Mouse (Mus musculus) midbrain, embryonic 14.5 days (tissue): ENCODE data around the gene Trappc2l. TPM values are rescaled to one million over a fixed set of nuclear protein-coding genes. Genes with fewer than 3 reads are reported as not detected.

Source experiments
- ATAC-seq: fragments of 200-750 bp; cut with Nextera tagmentation; 2 replicates; pipeline ENCODE4 v1.8.0; 2017; ENCODE audit warnings: moderate number of reproducible peaks, moderate library complexity; ENCODE audit not compliant: low FRiP score, low TSS enrichment
- DNase-seq: peaks from one replicate; pipeline ENCODE4 v3.0.0-alpha.2; 2015
- H3K27ac ChIP-seq: fragments of 300-500 bp; sonication (generic); replicated peaks from 2 replicates; pipeline ENCODE4 v1.5.1; 2014; ENCODE audit warnings: mild to moderate bottlenecking, low read depth, low read length, moderate library complexity
- H3K27me3 ChIP-seq: fragments of 300-500 bp; sonication (generic); 2 replicates; pipeline ENCODE4 v1.6.1; 2014; ENCODE audit warnings: low read length, control low read depth, mixed read lengths; ENCODE audit not compliant: control insufficient read depth, insufficient read depth
- H3K36me3 ChIP-seq: fragments of 300-500 bp; sonication (generic); 2 replicates; pipeline ENCODE4 v1.6.1; 2014; ENCODE audit warnings: low read length, control low read depth; ENCODE audit not compliant: control insufficient read depth, insufficient read depth
- H3K4me1 ChIP-seq: fragments of 300-500 bp; sonication (generic); 2 replicates; pipeline ENCODE4 v1.6.1; 2014; ENCODE audit warnings: mild to moderate bottlenecking, antibody characterized with exemption, low read length, control low read depth; ENCODE audit not compliant: control insufficient read depth, insufficient read depth
- H3K4me2 ChIP-seq: fragments of 300-500 bp; sonication (generic); 2 replicates; pipeline ENCODE4 v1.6.1; 2014; ENCODE audit warnings: mild to moderate bottlenecking, low read length, moderate library complexity
- H3K4me3 ChIP-seq: fragments of 300-500 bp; sonication (generic); replicated peaks from 2 replicates; pipeline ENCODE4 v1.5.1; 2014; ENCODE audit warnings: low read depth, low read length
- H3K9ac ChIP-seq: fragments of 300-500 bp; sonication (generic); replicated peaks from 2 replicates; pipeline ENCODE4 v1.6.1; 2014; ENCODE audit warnings: mild to moderate bottlenecking, low read length, moderate library complexity
- H3K9me3 ChIP-seq: fragments of 300-500 bp; sonication (generic); 2 replicates; pipeline ENCODE4 v1.6.1; 2016; ENCODE audit warnings: low read length, control low read depth, mixed read lengths; ENCODE audit not compliant: control insufficient read depth
- WGBS: fragments of 180-500 bp; shearing (Covaris S2); extraction: QIAGEN DNeasy Blood & Tissue Kit; methylation state at CpG from one replicate; pipeline ENCODE4 v1.1.7; 2014; 5-methylcytosine and 5-hydroxymethylcytosine counted together
- polyA plus RNA-seq: library from polyadenylated mRNA; unstranded; fragments of >200 nt; fragmentation: Nextera tagmentation; extraction: Ambion mirVana; gene quantifications from 2 replicates; pipeline ENCODE4 v1.2.1, GENCODE M21; 2014

Trappc2l gene
- polyA plus RNA-seq, 1 experiment from 2014 or later: 107 TPM

GRCm38 (mm10) chr8:122586749-122587148 lies 24.7 kb upstream of the Trappc2l start:
- Histone ChIP-seq H3K4me1 (no peaks in the 10 kb centered on the region), H3K36me3 (no peaks in the 10 kb centered on the region), H3K27me3 (no peaks in the 10 kb centered on the region), H3K9me3 (no peaks in the 10 kb centered on the region), H3K4me3 (no peak overlapping the region), H3K9ac (no peak overlapping the region), H3K27ac (no peak overlapping the region), H3K4me2 (no peak overlapping the region)
- 90% methylated on average over 10 of the region's 10 CpGs for WGBS
- DNase-seq: no peak
- no peak for ATAC-seq

DNA sequence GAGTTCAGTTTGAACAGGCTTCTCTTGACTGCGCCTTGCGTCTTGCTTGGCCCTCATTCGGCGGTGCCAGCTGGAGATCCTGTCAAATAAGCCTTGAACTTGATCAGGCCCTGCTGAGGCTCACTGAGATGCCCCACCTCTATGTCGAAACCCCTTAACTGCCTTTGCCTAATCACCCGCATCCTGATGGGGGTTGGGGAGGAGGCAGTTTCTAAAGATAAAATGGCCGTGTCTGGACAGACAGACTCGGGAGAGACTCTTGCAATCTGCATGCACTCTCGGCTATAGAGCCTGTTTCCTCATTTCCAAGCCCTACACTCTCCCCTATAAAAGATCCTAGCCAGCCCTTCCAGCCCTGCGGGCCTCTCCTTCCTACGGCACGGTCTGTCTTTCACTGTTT lies 18.2 kb upstream of the Trappc2l start:
- Histone ChIP-seq H3K27ac (no peak overlapping the region), H3K4me3 (no peak overlapping the region), H3K9ac (no peak overlapping the region), H3K36me3 (peaks cover 7% of the 10 kb centered on the region; the same call in 1 of the 2 replicates), H3K4me1 (no peaks in the 10 kb centered on the region), H3K27me3 (no peaks in the 10 kb centered on the region), H3K9me3 (no peaks in the 10 kb centered on the region), H3K4me2 (no peak overlapping the region)
- DNase-seq (no peak), ATAC-seq (no peak)
- WGBS: 78% methylated on average over 12 of the region's 12 CpGs

DNA sequence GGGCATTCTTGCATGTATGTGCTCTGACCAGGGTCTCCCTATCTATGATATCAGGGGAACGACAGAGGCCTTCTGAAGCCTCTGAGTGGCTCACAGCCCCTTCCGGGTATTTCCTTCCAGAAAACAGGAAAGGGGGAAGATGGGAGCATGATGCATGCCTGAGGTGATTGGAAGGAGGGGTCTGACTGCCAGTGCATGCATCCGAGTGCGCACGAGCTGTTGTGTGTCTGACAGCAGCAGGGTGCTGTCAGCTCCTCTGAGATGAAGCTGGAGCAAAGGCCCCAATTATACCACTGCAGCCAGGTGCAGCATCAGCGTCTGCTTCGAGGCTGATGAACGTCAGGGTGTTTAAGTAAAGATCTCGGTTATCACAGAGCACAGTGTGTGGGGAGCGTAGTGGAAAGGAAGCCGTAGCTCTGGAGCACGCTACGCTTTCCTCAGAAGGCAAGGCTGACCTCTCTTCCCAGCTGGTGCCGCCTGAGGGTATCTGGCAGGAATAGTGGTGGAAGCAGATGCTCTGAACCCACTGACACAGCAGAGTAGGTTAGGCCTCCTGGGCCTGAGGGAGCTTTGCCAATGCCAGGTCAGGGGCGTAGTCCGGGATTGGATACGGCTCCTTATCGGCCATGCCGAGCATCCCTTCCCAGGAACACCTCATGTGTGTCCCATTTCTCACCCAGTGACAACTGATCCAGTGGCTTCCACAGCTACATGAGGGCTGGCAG lies 17.5 kb upstream of the Trappc2l start:
- DNase-seq: no peak
- H3K27me3 ChIP-seq: no peaks in the 10 kb centered on the region
- H3K4me2 ChIP-seq: no peak overlapping the region
- H3K36me3 ChIP-seq: peaks cover 7% of the 10 kb centered on the region; the same call in 1 of the 2 replicates
- H3K4me3 ChIP-seq: no peak overlapping the region
- H3K9me3 ChIP-seq: no peaks in the 10 kb centered on the region
- no peak overlapping the region for H3K9ac ChIP-seq
- H3K27ac ChIP-seq: no peak overlapping the region
- WGBS: 77% methylated on average over 19 of the region's 19 CpGs
- no peaks in the 10 kb centered on the region for H3K4me1 ChIP-seq
- ATAC-seq: no peak

GRCm38 (mm10) chr8:122596031-122596430 lies 15.4 kb upstream of the Trappc2l start:
- Histone ChIP-seq H3K27ac (no peak overlapping the region), H3K4me1 (no peaks in the 10 kb centered on the region), H3K4me2 (no peak overlapping the region), H3K36me3 (peaks cover 7% of the 10 kb centered on the region; the same call in 1 of the 2 replicates), H3K4me3 (no peak overlapping the region), H3K27me3 (no peaks in the 10 kb centered on the region), H3K9ac (no peak overlapping the region), H3K9me3 (no peaks in the 10 kb centered on the region)
- DNase-seq (no peak), ATAC-seq (no peak)
- WGBS: 49% methylated on average over 4 of the region's 4 CpGs

- no peak overlapping the region for H3K9ac ChIP-seq
- no peak overlapping the region for H3K27ac ChIP-seq
- no peaks in the 10 kb centered on the region for H3K27me3 ChIP-seq
- ATAC-seq (no peak), DNase-seq (no peak)
- H3K9me3 ChIP-seq: no peaks in the 10 kb centered on the region
- H3K4me2 ChIP-seq: no peak overlapping the region
- WGBS: 91% methylated on average over 9 of the region's 9 CpGs
- H3K4me1 ChIP-seq: no peaks in the 10 kb centered on the region
- no peaks in the 10 kb centered on the region for H3K36me3 ChIP-seq
- H3K4me3 ChIP-seq: no peak overlapping the region
Observed at GRCm38 (mm10) chr8:122600666-122601065, 10.8 kb upstream of the Trappc2l start.

DNA sequence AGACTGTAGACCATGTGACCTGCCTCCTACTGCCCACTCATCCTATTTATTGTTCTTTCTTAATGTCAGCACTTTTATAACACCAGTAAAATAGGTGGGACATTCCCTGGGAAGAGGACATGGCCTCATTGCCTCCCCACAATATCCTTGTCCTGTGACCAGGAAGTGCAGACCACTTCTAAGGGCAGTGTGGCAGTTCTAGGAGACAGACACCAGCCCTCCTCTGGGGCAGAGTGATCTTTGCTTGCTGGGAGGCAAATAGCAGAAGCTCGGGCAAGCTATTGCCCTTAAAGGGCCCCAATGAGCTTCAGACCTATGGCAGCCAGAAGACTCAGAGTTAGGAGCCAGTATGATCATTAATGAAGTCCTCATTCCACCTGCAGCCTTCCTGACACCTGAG lies 6.8 kb upstream of the Trappc2l start:
- Histone ChIP-seq H3K9ac (no peak overlapping the region), H3K4me2 (no peak overlapping the region), H3K27ac (no peak overlapping the region), H3K27me3 (no peaks in the 10 kb centered on the region), H3K4me1 (no peaks in the 10 kb centered on the region), H3K9me3 (no peaks in the 10 kb centered on the region), H3K4me3 (no peak overlapping the region), H3K36me3 (no peaks in the 10 kb centered on the region)
- DNase-seq (no peak), ATAC-seq (no peak)
- WGBS: 86% methylated on average over 1 of the region's 1 CpGs

GRCm38 (mm10) chr8:122605367-122605766 lies 6.1 kb upstream of the Trappc2l start:
- ATAC-seq: no peak
- Histone ChIP-seq H3K36me3 (no peaks in the 10 kb centered on the region), H3K4me1 (no peaks in the 10 kb centered on the region), H3K27ac (no peak overlapping the region), H3K4me3 (no peak overlapping the region), H3K9ac (no peak overlapping the region), H3K9me3 (no peaks in the 10 kb centered on the region), H3K27me3 (no peaks in the 10 kb centered on the region), H3K4me2 (no peak overlapping the region)
- WGBS: 86% methylated on average over 4 of the region's 4 CpGs
- DNase-seq: no peak

DNA sequence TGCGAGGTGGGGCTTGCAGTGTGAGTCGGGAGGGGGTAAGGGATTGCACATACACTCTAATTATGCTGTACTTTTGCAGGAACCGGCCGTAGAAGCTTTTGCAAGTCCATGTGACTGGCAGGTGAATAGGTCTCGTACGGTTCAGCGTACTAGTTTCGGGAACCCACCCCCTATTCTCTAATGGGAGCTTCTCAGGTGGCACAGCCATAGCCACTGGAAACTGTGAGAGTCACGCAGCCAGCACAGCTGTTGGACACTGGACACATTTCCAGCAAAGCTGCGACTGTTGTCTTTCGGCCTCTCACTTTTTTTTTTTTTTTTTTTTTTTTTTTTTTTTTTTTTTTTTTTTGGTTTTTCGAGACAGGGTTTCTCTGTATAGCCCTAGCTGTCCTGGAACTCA lies 4.6 kb upstream of the Trappc2l start:
- H3K36me3 ChIP-seq: no peaks in the 10 kb centered on the region
- no peak overlapping the region for H3K9ac ChIP-seq
- H3K27ac ChIP-seq: no peak overlapping the region
- H3K4me3 ChIP-seq: no peak overlapping the region
- WGBS: 83% methylated on average over 11 of the region's 12 CpGs
- peaks cover 3% of the 10 kb centered on the region; the same call in 1 of the 2 replicates for H3K4me1 ChIP-seq
- no peak for DNase-seq
- ATAC-seq: no peak
- no peaks in the 10 kb centered on the region for H3K9me3 ChIP-seq
- H3K27me3 ChIP-seq: no peaks in the 10 kb centered on the region
- H3K4me2 ChIP-seq: no peak overlapping the region

GRCm38 (mm10) chr8:122610209-122610608 lies 1.2 kb upstream of the Trappc2l start:
- H3K4me1 ChIP-seq: peaks cover 11% of the 10 kb centered on the region; the same call in 1 of the 2 replicates
- no peak for ATAC-seq
- peaks cover 3% of the 10 kb centered on the region for H3K36me3 ChIP-seq
- DNase-seq: no peak
- H3K9me3 ChIP-seq: no peaks in the 10 kb centered on the region
- H3K27me3 ChIP-seq: no peaks in the 10 kb centered on the region
- H3K9ac ChIP-seq: no peak overlapping the region
- WGBS: 62% methylated on average over 4 of the region's 4 CpGs
- no peak overlapping the region for H3K4me3 ChIP-seq
- H3K27ac ChIP-seq: no peak overlapping the region
- H3K4me2 ChIP-seq: peak overlapping the region; percentile 87; the same call in 1 of the 2 replicates
